Mouse (Mus musculus) cerebellum, adult 2 months (tissue): ENCODE measurements around the gene Ifitm6.

Experiments
- CTCF ChIP-seq: fragments of 200-500 bp; IDR thresholded peaks from 2 replicates; pipeline ENCODE4 v1.5.1; 2011; ENCODE audit warnings: low read depth, mild to moderate bottlenecking, control low read depth, low read length, moderate library complexity, borderline replicate concordance; ENCODE audit not compliant: insufficient read depth
- POLR2A ChIP-seq: fragments of 200-500 bp; IDR thresholded peaks from 2 replicates; pipeline ENCODE4 v1.6.1; 2011; ENCODE audit warnings: low read length, control low read depth, borderline replicate concordance; ENCODE audit not compliant: insufficient read depth

DNA sequence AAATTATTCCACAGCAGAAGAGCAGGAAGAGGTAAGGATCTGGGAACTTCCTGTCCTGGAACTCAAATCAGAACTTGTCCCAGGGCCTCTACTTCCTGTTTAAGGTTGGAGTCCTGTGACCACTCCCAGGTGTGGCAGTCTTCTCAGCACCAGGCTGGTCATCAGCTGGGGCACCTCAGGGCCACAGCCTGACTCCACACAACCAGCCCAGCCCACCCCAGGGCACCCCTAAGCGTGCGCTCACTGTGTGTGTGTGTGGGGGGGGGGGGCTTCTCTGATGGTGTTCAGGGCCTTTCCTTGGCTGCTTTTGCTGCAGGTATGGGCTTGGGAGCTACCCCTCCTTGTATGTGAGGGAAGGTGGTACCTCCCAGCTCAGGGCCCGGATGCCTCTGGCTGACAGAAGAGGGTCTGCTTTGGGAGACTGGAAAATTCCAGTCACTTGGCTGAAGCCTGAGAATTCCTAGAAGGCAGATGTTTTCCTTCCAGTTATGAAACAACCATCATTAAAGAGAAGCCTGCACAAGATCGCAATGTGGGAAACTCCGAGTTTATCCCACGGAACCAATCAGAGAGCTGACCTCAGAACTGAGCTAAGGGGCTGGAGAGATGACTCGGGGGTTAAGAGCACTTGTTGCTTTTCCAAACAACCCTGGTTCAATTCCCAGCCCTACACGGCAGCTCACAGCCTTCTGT is 46.1 kb downstream of the Ifitm6 start:
- TF ChIP-seq CTCF (no peak), POLR2A (no peak)
